Mouse (Mus musculus): ENCODE results near the gene Gabrp. TPM values are rescaled to one million over a fixed set of nuclear protein-coding genes. Genes with fewer than 3 reads are reported as not detected.

The Gabrp gene
- polyA plus RNA-seq, 1 experiment = 1.6 TPM

DNA sequence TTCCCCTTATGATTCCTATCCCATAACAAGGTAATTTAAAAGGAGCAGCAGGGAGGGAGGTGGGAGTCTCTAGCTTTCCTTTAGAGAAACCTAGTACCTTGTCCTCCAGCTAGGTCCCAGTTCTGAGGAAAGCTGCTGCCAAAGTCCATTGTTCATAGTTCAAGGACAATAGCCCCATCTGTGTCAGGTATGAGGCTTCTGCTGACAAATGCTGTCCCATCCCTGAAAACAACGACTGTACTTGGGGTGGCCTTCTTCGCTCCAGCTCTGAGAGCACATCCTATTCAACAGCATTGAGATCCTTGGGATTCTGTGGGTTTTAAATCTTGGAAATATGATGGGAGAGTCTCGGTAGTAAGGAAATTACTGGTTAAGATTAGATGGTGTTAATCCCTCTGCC lies 42.1 kb downstream of the Gabrp start:
- DNase-seq = no peak
- H3K36me3 ChIP-seq (ENCODE audit: control insufficient read depth, insufficient read depth, low read length) = no peaks in the 10 kb centered on the region
- H3K27ac ChIP-seq (ENCODE audit: control insufficient read depth, insufficient read depth, low read length) = no peak overlapping the region
- H3K4me3 ChIP-seq (ENCODE audit: control insufficient read depth, insufficient read depth, low read length) = no peak overlapping the region
- TF ChIP-seq CTCF (IDR thresholded peaks at IDR 0.05; ENCODE audit: borderline replicate concordance, control insufficient read depth, extremely low read depth, insufficient read depth, low read length, poor library complexity) = no peak
- no peak for TF ChIP-seq POLR2A (IDR thresholded peaks at IDR 0.05; ENCODE audit: control insufficient read depth, extremely low read depth, insufficient read depth, low read length, poor library complexity)
- no peaks in the 10 kb centered on the region for H3K27me3 ChIP-seq (ENCODE audit: control insufficient read depth, insufficient read depth, low read length)
- 91% methylated on average over 3 of the region's 3 CpGs for WGBS
- H3K4me1 ChIP-seq (replicated peaks; ENCODE audit: control insufficient read depth, insufficient read depth, low read length) = no peaks in the 10 kb centered on the region

DNA sequence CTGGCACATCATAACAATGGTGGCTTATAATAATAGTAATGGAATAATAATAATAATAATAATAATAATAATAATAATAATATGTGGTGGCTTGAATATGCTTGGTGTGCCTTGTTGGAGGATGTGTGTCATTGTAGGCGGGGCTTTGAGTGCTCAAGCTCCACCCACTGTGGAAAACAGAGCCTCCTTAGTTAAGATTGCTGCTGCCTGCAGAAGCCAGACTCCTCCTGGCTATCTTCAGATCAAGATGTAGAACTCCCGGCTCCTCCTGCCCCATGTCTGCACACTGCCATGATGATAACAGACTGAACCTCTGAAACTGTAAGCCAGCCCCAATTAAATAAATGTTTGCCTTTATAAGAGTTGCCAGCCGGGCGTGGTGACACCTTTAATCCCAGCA lies 44.2 kb downstream of the Gabrp start:
- Histone ChIP-seq H3K27ac (ENCODE audit: control insufficient read depth, insufficient read depth, low read length) (no peak overlapping the region), H3K27me3 (ENCODE audit: control insufficient read depth, insufficient read depth, low read length) (no peaks in the 10 kb centered on the region), H3K4me3 (ENCODE audit: control insufficient read depth, insufficient read depth, low read length) (no peak overlapping the region), H3K36me3 (ENCODE audit: control insufficient read depth, insufficient read depth, low read length) (no peaks in the 10 kb centered on the region), H3K4me1 (replicated peaks; ENCODE audit: control insufficient read depth, insufficient read depth, low read length) (no peaks in the 10 kb centered on the region)
- WGBS = 95% methylated on average over 4 of the region's 4 CpGs
- no peak for TF ChIP-seq CTCF (IDR thresholded peaks at IDR 0.05; ENCODE audit: borderline replicate concordance, control insufficient read depth, extremely low read depth, insufficient read depth, low read length, poor library complexity)
- no peak for TF ChIP-seq POLR2A (IDR thresholded peaks at IDR 0.05; ENCODE audit: control insufficient read depth, extremely low read depth, insufficient read depth, low read length, poor library complexity)
- no peak for DNase-seq

DNA sequence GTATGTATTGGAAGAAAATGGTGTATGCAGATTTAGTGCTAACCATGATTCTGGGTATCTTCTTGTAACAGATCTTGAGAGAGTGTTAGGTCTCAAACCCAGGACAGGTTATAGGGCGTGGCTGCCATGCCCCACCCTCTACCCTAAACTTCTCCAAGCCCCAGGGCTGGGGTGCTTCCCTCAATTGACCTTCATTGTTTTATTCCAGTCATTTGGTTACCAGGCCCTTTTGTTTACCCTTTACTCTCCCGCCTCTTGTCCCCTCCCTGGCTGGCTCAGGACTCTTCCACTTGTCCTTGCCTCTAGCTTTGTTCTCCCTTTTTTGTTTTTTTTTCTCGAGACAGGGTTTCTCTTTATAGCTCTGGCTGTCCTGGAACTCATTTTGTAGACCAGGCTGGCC lies 45.2 kb downstream of the Gabrp start:
- H3K27me3 ChIP-seq (ENCODE audit: control insufficient read depth, insufficient read depth, low read length) = no peaks in the 10 kb centered on the region
- WGBS = 71% methylated on average over 3 of the region's 3 CpGs
- no peak for TF ChIP-seq CTCF (IDR thresholded peaks at IDR 0.05; ENCODE audit: borderline replicate concordance, control insufficient read depth, extremely low read depth, insufficient read depth, low read length, poor library complexity)
- no peak overlapping the region for H3K4me3 ChIP-seq (ENCODE audit: control insufficient read depth, insufficient read depth, low read length)
- no peaks in the 10 kb centered on the region for H3K4me1 ChIP-seq (replicated peaks; ENCODE audit: control insufficient read depth, insufficient read depth, low read length)
- no peak overlapping the region for H3K27ac ChIP-seq (ENCODE audit: control insufficient read depth, insufficient read depth, low read length)
- no peak for DNase-seq
- no peaks in the 10 kb centered on the region for H3K36me3 ChIP-seq (ENCODE audit: control insufficient read depth, insufficient read depth, low read length)

DNA sequence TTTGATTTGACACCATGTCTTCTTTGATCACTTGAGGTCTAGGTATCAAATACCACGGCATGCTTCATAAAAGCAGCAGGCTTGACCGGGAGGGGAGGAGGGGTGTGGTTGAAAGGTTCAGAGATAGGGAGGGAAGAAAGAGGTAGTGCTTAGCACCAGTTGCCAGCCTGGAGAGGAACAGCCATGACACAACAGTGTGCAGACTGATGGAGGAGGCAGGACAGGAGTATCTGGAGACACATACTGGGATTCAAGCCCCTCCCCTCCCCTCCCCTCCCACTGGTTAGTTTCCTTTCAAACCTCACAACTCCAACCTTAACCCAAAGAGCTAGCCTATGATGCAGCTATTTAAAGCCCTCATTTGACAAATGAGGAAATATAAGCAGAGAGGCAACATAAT lies 49.2 kb downstream of the Gabrp start:
- Histone ChIP-seq H3K4me3 (ENCODE audit: control insufficient read depth, insufficient read depth, low read length) (no peak overlapping the region), H3K27ac (ENCODE audit: control insufficient read depth, insufficient read depth, low read length) (no peak overlapping the region), H3K27me3 (ENCODE audit: control insufficient read depth, insufficient read depth, low read length) (no peaks in the 10 kb centered on the region), H3K36me3 (ENCODE audit: control insufficient read depth, insufficient read depth, low read length) (no peaks in the 10 kb centered on the region), H3K4me1 (replicated peaks; ENCODE audit: control insufficient read depth, insufficient read depth, low read length) (no peaks in the 10 kb centered on the region)
- TF ChIP-seq CTCF (IDR thresholded peaks at IDR 0.05; ENCODE audit: borderline replicate concordance, control insufficient read depth, extremely low read depth, insufficient read depth, low read length, poor library complexity) = no peak
- TF ChIP-seq POLR2A (IDR thresholded peaks at IDR 0.05; ENCODE audit: control insufficient read depth, extremely low read depth, insufficient read depth, low read length, poor library complexity) = no peak
- 63% methylated on average over 2 of the region's 2 CpGs for WGBS
- no peak for DNase-seq

DNA sequence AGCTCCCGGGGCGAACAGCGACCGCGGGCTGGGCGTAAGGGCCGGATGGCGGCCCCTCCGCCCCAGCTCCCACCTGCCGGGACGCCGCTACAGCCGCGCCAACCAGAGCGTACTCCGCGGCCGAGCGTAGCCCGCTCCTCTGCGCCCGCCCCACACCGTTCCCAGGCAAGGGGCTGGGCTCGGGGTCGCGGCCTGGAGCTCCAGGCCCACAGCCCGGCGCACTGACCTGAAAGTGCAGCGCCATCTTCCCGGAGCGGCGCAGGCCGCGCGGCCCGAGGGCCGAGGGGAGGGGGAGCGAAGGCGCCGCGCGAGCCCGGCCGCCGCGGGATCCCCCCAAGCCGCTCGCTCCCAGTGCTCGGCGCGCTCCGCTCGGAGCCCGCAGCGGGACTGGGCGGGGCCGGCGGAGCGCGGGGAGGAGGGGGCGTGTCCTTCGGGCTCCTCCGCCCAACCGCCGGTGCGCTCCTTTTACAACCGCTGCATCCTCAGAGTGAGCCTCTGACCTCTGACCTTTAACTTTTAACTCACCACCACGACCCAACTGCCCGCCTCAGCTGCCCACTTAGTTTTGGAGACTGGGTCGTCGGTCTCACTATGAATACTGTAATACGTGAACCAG lies 65.3 kb downstream of the Gabrp start, which contains the start of gene Ranbp17:
Ranbp17 (minus strand) TSS at position 371 of the 616 bp plus-strand sequence.
- DNase-seq = peak; percentile 14
- WGBS = 6% methylated on average over 63 of the region's 72 CpGs
- TF ChIP-seq POLR2A (IDR thresholded peaks at IDR 0.05; ENCODE audit: control insufficient read depth, extremely low read depth, insufficient read depth, low read length, poor library complexity) (no peak), CTCF (IDR thresholded peaks at IDR 0.05; ENCODE audit: borderline replicate concordance, control insufficient read depth, extremely low read depth, insufficient read depth, low read length, poor library complexity) (no peak)
- Histone ChIP-seq H3K4me1 (replicated peaks; ENCODE audit: control insufficient read depth, insufficient read depth, low read length) (0 out of 2 replicates have a peak, but pooled peaks cover 3% of the 10 kb centered on the region), H3K4me3 (ENCODE audit: control insufficient read depth, insufficient read depth, low read length) (peak within 1 kb of the TSS; percentile 46), H3K27me3 (ENCODE audit: control insufficient read depth, insufficient read depth, low read length) (peaks cover 6% of the 10 kb centered on the region; the same call in 1 of the 2 replicates), H3K36me3 (ENCODE audit: control insufficient read depth, insufficient read depth, low read length) (no peaks in the 10 kb centered on the region), H3K27ac (ENCODE audit: control insufficient read depth, insufficient read depth, low read length) (no peak within 1 kb of the TSS)

DNA sequence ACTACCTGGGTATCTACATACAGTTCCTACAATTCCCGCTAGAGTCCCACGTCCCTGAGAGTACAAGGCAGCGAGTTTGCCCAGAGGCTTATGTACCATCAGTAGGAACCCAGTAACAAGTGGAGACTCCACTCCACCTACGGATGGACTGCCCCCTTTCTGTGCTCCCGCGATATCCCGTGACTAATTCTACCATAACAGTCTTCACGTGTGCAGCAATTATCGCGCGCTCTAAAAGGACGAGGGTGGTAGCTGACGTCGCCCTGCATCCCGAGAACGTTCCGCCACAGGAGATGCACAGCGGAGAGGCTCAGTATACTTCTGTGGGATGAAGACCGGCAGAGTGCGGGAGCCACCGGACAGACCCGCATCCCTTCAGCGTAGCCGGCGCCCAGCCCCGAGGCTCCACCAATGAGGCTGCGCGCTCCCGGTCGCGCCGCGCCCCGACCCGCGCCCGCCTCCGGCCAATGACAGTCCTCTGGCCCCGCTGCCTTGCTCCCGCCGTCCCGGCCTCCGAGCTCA lies 65.8 kb downstream of the Gabrp start:
- H3K36me3 ChIP-seq (ENCODE audit: control insufficient read depth, insufficient read depth, low read length) = no peaks in the 10 kb centered on the region
- 2% methylated on average over 43 of the region's 43 CpGs for WGBS
- H3K4me3 ChIP-seq (ENCODE audit: control insufficient read depth, insufficient read depth, low read length) = peak overlapping the region; percentile 46
- TF ChIP-seq POLR2A (IDR thresholded peaks at IDR 0.05; ENCODE audit: control insufficient read depth, extremely low read depth, insufficient read depth, low read length, poor library complexity) = no peak
- no peak for TF ChIP-seq CTCF (IDR thresholded peaks at IDR 0.05; ENCODE audit: borderline replicate concordance, control insufficient read depth, extremely low read depth, insufficient read depth, low read length, poor library complexity)
- H3K4me1 ChIP-seq (replicated peaks; ENCODE audit: control insufficient read depth, insufficient read depth, low read length) = 0 out of 2 replicates have a peak, but pooled peaks cover 3% of the 10 kb centered on the region
- H3K27me3 ChIP-seq (ENCODE audit: control insufficient read depth, insufficient read depth, low read length) = peaks cover 6% of the 10 kb centered on the region; the same call in 1 of the 2 replicates
- peak; percentile 12 for DNase-seq
- H3K27ac ChIP-seq (ENCODE audit: control insufficient read depth, insufficient read depth, low read length) = no peak overlapping the region
